Mouse (Mus musculus): Measurements from ENCODE around the gene Cadm4. TPM values are rescaled to one million over a fixed set of nuclear protein-coding genes. Genes with fewer than 3 reads are reported as not detected.
A peak's percentile ranks its signal among the peaks of the same experiment; 100 is the strongest.
"Not testable (repeated sequence)": the region's sequence is repeated elsewhere in the genome, so short reads cannot be mapped to it uniquely, and the experiment has no call there.

The Cadm4 gene
- polyA plus RNA-seq, 1 experiment, result 2.7 TPM

- 53% methylated on average over 9 of the region's 9 CpGs for WGBS
- DNase-seq (ENCODE audit: low read depth, low spot score), result no peak
Measured at GRCm38 (mm10) chr7:24486654-24487130, 4.9 kb downstream of the Cadm4 start.

- 29% methylated on average over 3 of the region's 3 CpGs for WGBS
- no peak for DNase-seq (ENCODE audit: low read depth, low spot score)
Measured at GRCm38 (mm10) chr7:24487403-24487802, 5.6 kb downstream of the Cadm4 start.

DNA sequence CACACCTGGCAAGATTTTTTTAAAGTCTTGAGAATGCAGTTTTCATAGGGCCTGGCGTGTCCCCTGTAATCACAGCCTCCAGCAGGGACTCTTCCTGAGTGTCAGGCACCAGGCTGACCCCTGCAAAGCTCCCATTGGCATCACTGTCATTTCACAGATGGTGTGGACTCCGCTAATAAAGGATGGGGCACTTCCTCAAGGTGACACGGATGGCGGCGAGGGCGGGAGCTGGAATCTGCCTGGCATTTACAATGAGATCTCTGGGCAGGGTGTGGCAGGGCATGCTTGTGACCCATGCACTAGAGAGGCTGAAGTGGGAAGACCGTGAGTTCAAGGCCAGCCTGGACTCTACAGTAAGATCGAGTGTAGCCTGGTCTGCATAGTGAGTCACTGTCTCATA is 6.5 kb downstream of the Cadm4 start:
- no peak for DNase-seq (ENCODE audit: low read depth, low spot score)
- 60% methylated on average over 8 of the region's 8 CpGs for WGBS

DNA sequence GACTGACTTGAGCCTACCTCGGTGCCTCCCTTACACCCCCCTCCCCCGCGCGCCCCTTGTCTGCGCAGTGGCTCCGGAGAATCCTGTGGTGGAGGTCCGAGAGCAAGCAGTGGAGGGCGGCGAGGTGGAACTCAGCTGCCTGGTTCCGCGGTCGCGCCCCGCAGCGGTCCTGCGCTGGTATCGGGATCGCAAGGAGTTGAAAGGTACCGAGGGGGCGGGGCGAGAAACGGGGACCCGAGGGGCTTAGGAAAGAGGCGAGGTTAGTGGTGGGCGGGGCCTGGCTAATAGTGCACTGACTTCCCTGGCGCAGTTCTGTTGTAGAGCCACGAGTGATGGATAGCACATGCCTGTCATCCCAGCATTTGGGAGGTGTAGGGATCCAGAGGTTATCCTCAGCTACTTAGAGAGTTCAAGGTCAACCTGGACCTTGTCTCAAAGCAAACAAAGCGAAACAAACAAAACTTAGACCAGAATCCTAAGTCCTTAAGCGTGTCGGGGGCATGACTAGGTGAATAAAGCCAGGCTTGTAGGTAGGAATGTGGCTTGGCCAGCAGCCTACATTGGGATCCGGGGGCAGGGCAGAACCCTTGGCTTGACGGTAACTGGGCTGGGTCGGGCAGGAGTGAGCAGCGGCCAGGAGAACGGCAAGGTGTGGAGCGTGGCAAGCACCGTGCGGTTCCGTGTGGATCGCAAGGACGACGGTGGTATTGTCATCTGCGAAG is 18.2 kb downstream of the Cadm4 start:
- DNase-seq (ENCODE audit: low read depth, low spot score), result no peak
- 10% methylated on average over 42 of the region's 43 CpGs for WGBS

- no peak for DNase-seq (ENCODE audit: low read depth, low spot score)
- WGBS, result 35% methylated on average over 7 of the region's 7 CpGs
Measured at GRCm38 (mm10) chr7:24500929-24501328, 19.1 kb downstream of the Cadm4 start.

GRCm38 (mm10) chr7:24501492-24501891 is 19.7 kb downstream of the Cadm4 start:
- no peak for DNase-seq (ENCODE audit: low read depth, low spot score)
- WGBS, result 53% methylated on average over 21 of the region's 21 CpGs

DNA sequence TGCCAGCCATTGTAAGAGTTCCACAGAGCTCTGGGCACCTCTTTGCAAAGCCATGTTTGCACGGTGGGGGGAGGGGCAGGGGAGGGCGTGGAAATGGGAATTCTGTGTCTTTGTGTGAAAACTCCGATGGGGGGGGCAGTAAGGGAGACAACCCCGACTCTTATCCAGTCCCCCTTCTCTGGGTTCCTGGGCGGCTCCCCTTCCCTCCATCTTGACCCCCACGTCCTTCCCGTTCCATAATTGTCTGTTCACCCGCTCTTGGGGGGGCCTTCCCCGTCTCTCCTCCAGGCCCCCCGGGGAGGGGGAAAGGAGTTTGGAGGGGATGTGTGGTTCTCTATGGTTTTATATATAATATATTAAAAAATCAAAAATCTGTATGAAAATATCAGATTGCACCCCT is 22.2 kb downstream of the Cadm4 start:
- DNase-seq (ENCODE audit: low read depth, low spot score), result no peak
- WGBS, result 15% methylated on average over 10 of the region's 10 CpGs

GRCm38 (mm10) chr7:24504868-24505267 is 23.0 kb downstream of the Cadm4 start:
- WGBS, result 43% methylated on average over 4 of the region's 4 CpGs
- DNase-seq (ENCODE audit: low read depth, low spot score), result no peak

DNA sequence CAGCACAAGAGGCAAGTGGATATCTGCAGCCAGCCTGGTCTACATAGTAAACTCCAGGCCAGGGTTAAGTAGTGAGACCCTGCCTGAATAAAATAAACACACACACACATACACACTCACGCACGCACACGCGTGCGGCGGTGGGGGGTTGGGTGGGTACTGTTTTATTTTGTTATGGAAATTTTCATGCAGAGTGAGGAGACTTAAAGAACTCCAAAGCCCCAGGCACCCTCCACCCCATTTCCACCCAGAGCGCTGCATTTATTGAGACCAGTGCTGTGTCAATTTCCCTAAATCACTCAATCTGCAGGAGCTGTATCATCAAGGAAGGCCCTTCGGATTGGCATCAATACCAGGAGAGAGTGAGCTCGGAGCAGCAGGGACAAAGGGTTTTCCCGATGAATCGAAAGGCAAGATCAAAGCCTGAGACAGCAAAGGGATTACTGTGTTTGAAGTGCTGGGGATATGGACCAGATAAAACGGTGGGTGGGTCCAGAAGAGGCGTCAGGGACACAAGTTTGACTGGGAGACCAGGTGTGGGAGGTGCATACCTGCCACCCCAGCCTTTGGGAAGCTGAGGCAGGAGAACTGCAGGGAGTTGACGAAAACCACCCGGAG is 23.7 kb downstream of the Cadm4 start:
- DNase-seq (ENCODE audit: low read depth, low spot score), result no peak
- WGBS, result 59% methylated on average over 15 of the region's 15 CpGs

DNA sequence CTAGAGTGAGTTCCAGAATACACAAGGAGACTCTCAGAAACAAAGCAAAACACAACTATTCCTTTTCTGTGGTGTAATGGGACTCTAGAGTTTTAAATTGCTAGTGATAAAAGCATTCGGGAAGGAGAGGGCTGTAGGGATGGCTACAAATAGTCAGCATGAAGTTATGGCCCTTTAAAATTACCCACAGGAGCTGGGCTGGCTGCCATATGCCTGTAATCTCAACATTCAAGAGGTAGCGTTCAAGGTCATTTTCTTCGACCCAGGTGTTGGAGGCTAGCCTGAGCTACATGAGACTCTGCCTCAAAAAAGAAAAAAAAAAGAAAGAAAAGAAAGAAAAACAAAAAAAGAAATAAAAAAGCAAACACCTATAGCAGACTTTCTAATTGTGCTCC is 24.2 kb downstream of the Cadm4 start:
- no peak for DNase-seq (ENCODE audit: low read depth, low spot score)
- 4% methylated on average over 3 of the region's 3 CpGs for WGBS

GRCm38 (mm10) chr7:24506476-24506837 is 24.6 kb downstream of the Cadm4 start:
- no peak for DNase-seq (ENCODE audit: low read depth, low spot score)
- WGBS, result 2% methylated on average over 12 of the region's 12 CpGs

DNA sequence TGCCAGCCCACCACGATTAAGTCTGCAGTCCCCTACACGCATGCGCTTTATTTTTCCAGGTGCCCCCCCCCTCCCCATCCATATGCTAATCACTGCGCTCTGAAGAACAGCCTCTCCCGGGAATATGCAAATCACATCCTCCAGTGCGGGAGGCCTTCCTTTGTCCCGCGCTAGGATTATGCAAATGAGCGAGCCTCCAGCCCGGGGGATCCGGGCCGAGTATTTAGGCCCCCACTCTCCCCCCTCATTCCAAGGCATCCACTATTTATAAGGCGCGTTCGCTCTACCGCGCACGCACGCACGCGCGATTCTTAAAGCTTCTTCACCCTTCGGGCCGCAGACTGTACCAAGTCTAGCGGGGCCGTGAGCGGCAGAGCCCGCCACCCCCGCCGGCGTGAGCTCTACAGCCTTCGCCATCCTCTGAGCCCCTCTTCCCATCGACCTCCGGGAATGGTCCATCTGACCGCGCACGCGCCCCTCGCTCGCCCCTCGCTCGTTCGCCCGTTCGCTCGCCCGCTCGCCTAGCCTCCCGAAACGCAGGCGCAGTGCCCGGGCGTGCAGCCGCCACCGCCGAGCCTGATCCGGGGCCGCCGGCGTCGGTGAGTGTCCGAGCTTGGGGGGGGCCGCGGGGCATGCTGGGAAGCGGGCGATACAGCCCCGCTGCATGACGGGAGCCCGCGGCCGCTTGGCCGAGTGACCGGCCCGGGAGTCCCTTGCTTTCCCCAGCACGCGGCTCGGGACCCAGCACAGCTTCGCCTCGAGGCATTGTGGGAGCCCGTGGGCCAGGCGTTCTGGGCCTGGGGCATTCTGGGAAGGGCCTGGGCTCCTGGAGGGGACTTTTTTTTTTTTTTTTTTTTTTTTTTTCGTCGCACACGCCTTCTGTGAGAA is 25.3 kb downstream of the Cadm4 start, which contains the start of gene Zfp428:
Gene Zfp428, plus strand, starts transcription at position 169 of the 888 bp plus-strand sequence.
- DNase-seq (ENCODE audit: low read depth, low spot score), result peak; percentile 61
- WGBS, result under 1% methylated on average over 84 of the region's 84 CpGs

DNA sequence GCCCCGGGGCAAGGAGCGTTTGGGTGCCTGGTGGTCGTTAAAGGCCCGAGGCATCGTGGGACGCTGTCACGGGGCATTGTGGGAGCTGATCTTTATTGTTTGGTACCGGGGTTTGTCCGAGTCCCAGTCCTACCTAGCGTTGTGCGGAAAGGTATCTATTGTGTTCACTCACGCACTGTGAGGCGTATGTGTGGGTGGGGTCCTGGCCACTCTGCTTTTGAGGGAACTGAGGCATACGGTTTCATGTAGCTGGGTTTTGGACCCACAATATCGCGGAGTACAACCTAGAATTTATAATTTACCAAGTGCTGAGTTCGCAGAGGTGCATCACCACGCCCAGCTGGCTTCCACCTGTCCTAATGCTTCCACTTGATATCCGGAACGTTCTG is 25.9 kb downstream of the Cadm4 start:
- under 1% methylated on average over 20 of the region's 20 CpGs for WGBS
- DNase-seq (ENCODE audit: low read depth, low spot score), result no peak

DNA sequence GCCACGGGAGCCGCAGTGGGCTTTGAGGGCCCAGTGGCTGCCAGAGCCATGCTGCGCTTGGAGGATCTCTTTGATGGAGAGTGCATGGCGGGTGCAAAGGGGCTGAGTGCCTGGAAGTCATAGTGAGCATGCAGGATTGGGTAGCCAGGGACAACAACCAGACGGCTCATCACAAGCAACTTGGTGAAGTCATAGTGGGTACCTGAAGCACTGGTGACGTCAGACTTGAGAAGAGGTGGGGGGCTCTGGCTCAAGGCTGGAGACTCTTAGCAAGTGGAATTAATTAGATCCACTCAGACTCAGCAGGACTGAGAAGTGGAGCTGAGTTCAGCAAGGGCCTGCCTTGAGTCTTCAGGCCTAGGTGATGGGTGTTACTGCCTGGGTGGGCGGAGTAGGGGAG is 30.5 kb downstream of the Cadm4 start, which contains the start of gene AC161166.1:
Gene AC161166.1, minus strand, starts transcription at position 101 of the 400 bp plus-strand sequence.
- DNase-seq (ENCODE audit: low read depth, low spot score), result no peak
- WGBS, result 92% methylated on average over 7 of the region's 7 CpGs

DNA sequence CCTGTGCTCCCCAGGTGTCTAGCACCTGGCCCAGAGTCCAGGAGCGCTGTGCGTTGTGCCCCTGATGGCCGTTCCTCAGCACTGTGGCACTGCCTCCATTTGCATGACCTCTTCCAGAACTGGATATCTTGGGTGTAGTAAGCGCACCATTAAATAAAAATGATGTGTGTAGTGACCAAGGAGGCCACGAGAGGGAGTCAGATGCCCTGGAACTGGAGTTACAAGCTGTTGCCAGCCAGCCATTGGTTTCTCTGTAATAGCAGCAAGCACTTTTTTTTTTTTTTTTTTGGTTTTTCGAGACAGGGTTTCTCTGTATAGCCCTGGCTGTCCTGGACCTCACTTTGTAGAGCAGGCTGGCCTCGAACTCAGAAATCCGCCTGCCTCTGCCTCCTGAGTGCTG is 34.5 kb downstream of the Cadm4 start:
- DNase-seq (ENCODE audit: low read depth, low spot score), result not testable (repeated sequence)
- WGBS, result 78% methylated on average over 8 of the region's 8 CpGs

DNA sequence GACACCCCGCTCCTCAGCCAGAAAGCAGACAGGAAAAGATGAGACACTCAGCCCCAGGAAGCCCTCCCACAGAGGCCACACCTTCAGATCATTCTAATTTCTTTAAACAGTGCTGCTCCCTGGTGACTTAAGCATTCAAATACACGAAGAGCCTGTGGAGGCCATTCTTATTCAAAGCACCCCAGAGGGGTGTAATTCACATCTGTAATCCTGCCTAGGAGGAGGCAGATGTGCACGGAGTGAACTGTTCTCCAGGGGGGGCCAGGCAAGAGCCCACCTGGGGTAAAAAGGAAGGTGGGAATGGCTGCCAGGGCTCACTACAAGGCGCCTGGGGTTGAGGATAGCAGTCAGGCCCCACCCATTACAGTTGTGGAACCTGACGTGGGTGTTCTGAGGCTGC is 35.3 kb downstream of the Cadm4 start:
- no peak for DNase-seq (ENCODE audit: low read depth, low spot score)
- 61% methylated on average over 5 of the region's 5 CpGs for WGBS

DNA sequence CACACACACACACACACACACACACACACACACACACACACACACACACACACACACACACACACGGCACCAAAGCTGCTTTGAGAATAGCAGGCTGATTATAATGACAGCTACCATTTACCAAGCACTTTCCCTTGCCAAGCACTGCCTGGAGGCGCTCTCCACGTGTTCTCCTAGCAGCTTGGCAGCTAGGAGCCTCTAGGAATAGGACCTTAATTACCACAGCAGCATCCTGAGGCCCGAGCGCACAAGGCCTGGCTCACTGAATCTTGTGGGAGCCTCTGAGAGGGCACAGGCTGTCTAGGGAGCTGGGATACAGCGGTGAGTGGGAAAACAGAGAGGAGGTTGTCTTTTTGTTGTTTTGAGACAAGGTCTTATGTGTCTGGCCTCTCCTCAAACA is 35.8 kb downstream of the Cadm4 start:
- DNase-seq (ENCODE audit: low read depth, low spot score), result no peak
- 71% methylated on average over 6 of the region's 6 CpGs for WGBS

DNA sequence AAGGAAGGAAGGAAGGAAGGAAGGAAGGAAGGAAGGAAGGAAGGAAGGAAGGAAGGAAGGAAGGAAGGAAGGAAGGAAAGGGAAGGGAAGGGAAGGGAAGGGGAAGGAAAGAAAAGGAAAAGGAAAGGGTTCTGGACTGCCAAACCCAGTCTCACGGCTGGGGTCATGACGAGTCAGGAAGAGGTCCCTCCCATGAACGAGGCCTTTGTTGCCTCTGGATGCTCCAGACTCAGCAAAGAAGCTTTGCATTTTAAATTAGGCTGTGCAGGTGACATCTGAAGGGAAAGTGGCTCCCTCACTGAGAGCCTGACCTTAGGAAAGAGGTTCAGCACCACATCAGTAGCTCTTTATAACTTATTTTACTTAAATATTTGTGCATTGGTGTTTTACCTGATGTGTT is 37.3 kb downstream of the Cadm4 start:
- DNase-seq (ENCODE audit: low read depth, low spot score), result no peak
- WGBS, result 50% methylated on average over 3 of the region's 3 CpGs

DNA sequence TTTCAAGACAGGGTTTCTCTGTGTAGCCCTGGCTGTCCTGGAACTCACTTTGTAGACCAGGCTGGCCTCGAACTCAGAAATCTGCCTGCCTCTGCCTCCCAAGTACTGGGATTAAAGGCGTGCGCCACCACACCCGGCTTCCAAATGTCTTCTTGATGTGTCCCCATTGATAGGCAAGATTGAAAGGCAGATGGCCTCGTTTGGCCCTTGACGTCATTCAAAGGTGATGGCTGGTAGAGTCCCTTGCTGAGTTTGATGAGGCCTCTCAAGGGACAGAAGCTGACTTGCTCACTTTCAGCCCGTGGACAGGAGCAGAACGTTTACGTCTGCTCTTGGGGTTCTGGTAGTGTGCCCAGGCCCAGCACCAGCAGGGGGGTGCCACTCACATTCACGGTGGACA is 38.2 kb downstream of the Cadm4 start:
- WGBS, result 83% methylated on average over 10 of the region's 10 CpGs
- not testable (repeated sequence) for DNase-seq (ENCODE audit: low read depth, low spot score)

DNA sequence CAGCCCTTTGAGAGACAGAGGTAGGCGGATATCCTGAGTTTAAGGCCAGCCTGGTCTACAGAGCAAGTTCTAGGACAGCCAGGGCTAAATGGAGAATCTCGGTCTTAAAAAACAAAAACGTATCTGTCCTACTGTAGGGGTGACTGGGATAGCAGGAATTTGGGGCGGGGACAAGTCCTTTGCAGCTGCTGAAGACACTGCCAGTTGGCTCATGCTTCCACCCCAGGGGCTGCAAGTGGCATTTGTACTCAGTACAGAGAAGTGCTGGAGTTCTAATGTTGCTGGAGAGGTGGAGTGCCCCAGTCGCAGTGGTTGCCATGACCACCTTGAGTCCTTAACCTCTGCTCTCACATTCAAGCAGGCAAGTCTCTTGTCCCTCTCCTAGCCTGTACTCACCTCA is 41.0 kb downstream of the Cadm4 start:
- WGBS, result 44% methylated on average over 5 of the region's 5 CpGs
- no peak for DNase-seq (ENCODE audit: low read depth, low spot score)

All from large intestine, adult 2 months (tissue).